Mouse (Mus musculus) layer of hippocampus, postnatal 25 days (tissue): ENCODE measurements around the gene Tcea2. TPM values are rescaled to one million over a fixed set of nuclear protein-coding genes. Genes with fewer than 3 reads are reported as not detected.

Experiments
- DNase-seq, 2 experiments: peaks; one replicate each; pipeline ENCODE4 v3.0.0; 2022; ENCODE audit warnings: mixed read lengths in 2 of 2, low spot score in 1 of 2; ENCODE audit errors: extremely low spot score in 1 of 2
- total RNA-seq, 2 experiments: library from RNA; stranded (reverse); gene quantifications; 2 replicates each; pipeline ENCODE4 v1.2.3; 2021

The Tcea2 gene
- total RNA-seq = 10 to 100 TPM; 53.7 to 65.7 TPM

DNA sequence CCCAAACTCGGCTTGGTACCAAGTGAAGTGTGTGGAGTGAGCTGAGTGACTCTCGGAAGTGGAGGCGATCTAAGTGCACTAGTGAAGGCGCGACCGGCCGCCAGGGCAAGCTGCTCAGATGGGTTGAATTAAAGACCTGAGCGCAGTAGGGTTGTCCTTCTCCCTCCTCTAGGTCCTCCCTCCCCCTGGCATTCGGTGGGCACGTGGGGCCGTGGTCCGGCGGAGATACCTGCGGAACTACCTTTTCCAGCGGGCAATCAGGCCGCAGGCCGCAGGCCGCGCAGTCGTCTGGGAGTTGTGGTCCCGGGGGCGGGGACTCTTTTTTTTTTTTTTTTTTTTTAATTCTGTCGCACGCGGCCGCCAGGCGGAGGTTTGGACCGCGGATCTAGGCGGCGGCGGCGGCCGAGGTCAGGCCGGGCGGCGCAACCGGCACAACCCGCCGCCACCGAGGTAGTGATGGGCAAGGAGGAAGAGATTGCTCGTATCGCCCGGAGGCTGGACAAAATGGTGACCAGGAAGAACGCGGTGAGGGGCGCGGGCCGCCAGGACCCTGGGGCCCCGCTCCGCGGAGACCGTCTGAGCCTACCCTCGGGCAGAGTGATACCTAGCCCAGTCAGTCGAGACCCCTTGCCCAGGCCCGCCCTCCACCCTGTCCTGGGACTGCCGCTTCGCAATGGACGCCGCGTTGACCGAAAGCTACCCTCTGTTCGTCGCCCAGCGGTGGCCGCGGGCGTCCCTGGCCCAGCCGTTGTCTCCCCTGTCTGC is at the start of gene Tcea2:
TSS of gene Tcea2 (plus strand) at position 360 of the 765 bp plus-strand sequence.
- DNase-seq = peak; percentile 63

DNA sequence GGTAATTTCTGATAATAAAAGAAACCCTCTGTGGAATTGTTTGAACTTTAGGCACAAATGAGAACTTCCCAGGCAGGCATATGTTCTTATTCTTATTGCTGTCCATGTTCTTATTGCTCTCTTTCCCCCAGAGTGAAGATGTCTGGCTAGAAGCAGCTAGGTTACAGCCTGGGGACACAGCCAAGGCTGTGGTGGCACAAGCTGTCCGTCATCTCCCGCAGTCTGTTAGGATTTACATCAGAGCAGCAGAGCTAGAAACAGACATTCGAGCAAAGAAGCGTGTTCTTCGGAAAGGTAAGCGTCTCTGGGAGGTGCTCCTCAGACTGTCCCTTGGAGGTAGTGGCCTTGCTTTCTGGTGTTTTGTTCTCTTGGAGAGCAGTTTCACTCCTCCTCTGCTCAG is 47.5 kb upstream of the Tcea2 start:
- no peak for DNase-seq

DNA sequence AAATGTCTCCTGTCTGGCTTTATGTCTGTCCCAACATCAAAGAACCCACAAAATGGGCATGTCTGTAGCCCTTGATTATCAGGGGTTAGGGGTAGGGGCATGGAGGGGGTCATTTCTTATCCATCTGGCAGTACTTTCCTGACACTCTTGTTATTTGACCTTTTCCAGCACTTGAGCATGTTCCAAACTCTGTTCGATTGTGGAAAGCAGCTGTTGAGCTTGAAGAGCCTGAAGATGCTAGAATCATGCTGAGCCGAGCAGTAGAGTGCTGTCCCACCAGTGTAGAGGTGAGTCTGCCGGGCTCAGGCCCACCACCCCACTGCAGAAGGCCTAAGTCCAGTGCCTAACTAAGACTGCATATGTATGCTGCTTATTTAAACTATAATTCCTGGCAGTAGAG is 44.2 kb upstream of the Tcea2 start:
- DNase-seq = no peak

DNA sequence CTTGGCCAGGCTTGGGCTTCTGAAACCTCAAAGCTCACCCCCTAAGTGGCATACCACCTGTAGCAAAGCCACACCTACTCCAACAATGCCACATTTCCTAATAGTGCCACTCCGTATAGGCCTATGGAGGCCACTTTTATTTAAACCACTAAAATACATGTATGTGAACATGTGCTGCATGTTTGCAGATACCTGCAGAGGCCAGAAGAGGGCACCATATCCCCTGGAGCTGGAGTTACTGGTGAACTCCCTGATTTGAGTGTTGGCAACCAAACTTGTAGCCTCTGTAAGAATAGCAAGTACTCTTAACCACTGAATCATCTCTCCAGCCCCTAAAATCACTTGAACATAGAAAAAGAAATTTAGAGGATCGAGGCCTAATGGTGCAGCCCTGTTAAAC is 35.7 kb upstream of the Tcea2 start:
- DNase-seq = no peak

DNA sequence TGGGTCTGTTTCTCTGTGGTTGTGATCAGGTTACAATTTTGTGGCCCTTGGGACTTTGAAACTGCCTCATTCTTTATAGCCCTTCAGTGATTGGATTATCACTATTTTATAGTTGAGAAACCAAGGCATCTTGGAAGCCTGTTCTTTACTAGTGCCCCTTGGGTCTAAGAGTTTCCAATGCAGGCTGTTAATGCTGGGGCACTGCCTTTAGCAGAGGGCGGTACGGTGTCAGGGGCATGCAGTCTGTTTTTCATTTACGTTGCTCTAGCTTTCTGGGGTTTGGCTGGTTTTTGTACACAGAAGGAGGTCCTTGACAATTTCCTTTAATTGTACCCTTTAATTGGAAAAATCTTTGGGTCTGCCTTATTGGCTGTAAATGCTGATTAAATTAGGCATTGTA is 34.4 kb upstream of the Tcea2 start:
- no peak for DNase-seq

DNA sequence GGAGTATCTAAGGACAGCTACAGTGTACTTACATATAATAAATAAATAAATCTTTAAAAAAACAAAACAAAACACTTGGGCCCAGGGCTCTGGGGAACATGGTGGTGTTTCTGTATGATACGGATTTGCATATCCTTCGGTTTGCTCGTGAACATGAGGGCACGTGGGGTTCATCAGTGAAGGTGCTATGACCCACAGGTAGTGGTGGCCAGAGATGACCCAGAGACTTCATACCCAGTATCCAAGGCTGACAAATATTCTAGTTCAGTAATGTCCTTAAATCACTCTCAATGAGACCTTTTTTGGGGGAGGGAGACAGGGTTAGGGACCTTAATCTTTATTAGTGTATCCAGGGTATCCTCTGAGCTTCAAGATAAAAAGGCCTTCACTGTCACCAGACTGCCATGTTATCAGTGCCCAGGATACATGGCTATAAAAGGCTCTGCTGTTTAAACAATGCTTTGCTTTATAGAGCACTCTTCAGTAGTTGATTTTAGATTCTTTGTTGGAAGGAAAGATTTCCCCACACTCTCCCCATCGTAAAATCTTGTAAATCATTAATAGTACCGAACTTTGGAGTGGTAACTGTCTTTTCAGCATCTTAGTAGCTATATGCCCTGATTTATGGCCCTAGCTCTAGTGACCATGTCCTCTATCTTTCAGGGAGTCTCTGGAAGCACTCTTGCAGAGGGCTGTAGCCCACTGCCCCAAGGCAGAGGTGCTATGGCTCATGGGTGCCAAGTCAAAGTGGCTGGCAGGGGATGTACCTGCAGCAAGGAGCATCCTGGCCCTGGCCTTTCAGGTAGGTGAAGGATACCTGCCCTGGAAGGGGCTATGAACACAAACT is 33.3 kb upstream of the Tcea2 start:
- DNase-seq = no peak

DNA sequence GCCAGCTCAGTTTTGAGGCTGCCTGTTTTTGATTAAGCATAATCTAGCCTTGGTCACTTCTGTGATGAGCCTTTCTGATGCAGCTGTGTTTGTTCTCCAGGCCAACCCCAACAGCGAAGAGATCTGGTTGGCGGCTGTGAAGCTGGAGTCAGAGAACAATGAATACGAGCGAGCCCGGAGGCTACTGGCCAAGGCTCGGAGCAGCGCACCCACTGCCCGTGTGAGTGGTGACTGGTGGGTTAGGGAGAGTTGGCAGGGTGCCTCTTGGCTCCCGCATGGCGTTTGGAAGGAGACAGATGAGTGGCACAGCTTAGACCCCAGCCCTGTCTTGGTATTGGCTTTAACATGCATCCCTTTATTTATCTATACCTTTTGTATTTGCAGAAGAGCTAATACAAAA is 31.2 kb upstream of the Tcea2 start:
- no peak for DNase-seq

DNA sequence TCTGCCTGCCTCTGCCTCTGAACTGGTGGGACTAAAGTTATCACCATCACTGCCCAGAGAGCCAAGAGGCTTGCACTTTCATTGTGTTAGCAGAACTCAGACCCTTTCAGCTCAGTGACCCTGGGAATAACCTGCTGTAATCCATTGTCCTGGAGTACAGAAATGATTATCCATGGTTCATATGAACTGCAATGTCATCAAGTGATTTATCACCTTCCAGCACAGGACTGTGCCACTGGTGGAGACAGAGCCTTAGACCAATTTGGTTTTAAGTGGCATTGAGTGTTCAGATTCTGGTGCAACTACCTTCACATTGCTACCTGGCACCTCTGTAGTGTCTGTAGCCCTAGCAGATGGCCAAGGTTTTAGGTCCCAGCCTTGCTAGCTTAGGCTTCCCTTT is 27.0 kb upstream of the Tcea2 start:
- DNase-seq = no peak

DNA sequence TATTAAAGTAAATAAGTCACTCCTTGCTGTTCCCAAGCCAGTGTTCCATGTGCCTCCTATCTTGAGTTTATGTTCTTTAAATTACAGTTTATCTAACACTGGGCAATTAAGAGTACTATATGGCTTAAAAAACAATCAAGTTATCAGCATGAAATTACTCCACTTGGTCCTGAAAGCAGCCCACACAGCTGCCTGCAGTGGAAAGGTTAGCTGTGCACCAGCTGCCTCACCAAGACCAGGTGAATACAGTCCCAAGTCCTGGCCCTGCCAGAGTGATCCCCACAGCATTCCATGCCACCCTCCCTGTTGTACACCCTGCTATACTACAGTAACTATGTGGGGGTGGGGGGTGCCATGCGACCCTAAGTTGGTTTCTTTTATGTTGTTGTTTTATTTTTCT is 26.6 kb upstream of the Tcea2 start:
- DNase-seq = no peak

DNA sequence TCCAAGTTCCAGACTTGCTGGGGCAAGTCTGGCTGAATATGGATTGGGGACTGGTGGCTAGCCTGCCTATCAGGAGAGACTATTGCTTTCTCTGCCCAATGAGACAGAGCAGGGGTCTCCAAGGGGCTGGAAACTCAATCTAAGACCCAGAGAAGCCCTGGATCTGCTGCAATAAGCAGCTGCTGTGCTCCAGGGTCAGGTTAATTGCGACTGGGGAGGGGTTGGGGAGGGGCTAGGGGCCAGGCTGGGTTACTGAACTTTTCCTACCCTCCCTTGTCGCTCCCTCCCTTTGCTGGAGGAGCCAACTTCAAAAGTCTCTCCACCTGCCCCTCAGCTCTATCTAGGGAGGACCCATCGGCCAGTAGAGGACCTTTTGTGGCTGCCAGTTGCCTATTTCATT is 23.4 kb upstream of the Tcea2 start, which contains the start of gene Gm29797:
TSS of gene Gm29797 (plus strand) at position 301 of the 400 bp plus-strand sequence.
- DNase-seq = no peak

DNA sequence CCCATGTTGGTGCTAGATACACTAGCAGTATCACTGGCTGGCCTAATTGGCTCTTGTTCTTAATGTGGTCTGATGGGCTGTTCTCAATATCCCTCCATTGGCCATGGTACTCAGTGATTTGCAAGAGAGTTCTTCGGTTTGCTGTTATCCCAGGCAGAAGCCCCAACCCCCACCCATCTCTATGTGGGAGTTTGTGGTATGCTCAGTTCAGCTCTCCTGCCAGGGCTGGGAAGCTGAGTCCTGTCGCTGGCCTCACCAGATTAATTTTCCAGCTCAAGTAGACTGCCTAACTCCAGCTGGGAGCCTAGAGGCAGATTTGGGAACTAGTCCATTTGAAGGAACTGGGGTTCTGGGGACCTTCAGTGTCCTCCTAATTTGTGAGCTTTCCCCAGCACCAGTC is 22.7 kb upstream of the Tcea2 start:
- no peak for DNase-seq

DNA sequence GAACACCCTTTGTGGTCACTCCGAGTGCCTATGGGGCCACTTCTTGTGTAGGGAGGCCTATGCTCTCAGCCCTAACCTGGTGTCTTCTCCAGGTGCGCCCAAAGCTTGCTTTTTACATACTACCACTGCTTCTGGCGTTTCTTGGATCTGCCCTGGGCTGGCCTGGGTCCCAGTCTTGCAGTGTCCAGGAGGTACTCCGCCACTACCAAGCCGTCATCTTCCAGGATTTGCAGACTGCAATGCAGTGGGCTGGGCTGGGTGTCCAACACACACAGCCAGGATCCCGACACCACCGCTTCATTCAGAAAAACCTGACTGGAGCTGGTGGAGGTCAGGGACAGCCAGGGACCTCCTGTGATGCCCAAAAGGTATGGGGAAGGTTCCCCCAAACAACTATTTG is 21.6 kb upstream of the Tcea2 start:
- no peak for DNase-seq

DNA sequence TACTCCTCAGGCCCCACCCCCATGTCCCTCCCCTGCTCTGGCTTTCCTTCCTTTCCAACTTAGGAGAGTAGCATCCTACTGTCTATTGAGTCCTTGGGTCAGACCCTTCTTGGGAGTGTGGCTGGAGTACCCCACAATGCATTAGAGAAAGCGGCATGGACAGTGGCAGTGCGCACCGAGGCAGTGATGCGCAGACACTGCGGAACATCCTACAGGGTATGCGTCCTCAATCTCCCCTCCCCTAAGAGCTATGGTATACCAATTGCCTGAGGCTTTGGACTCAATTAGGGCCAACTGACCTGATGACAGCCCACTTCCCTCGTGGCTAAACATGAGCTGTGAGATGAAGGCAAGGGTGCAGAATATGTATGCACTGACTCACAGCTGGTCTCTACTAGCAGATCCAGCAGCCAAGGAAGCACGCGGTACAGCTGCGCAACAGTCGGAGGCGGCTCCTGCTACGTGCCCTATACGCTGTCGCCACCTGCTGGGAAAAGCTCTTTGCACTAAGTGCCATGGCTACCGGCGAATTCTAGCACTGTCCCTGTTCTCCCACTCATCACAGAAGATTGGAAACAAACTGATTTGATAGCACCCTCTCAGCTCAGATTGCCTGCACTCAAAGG is 21.1 kb upstream of the Tcea2 start:
- peak; percentile 55 for DNase-seq

DNA sequence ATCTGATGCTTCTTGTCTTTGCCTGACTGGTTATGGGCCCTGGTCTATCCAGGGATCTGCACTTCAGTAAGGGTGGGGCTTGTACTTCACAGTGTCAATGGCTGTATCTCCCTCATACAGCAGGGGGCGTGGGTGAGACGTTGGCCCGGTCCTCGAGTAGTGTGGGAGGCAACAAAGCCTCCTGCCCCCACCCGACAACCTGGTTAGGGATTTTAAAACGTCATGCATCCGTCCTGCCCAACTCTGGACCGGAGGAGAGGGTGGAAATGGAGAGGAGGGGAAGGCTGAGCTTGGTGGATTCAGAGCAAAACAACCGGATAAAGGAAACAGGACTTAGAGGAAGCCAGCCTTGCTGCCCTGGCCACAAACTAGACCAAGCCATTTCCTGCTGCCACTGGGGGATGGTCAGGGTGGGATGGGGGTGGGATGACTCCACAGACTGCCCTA is 20.5 kb upstream of the Tcea2 start:
- peak; percentile 75 to 84 for DNase-seq

DNA sequence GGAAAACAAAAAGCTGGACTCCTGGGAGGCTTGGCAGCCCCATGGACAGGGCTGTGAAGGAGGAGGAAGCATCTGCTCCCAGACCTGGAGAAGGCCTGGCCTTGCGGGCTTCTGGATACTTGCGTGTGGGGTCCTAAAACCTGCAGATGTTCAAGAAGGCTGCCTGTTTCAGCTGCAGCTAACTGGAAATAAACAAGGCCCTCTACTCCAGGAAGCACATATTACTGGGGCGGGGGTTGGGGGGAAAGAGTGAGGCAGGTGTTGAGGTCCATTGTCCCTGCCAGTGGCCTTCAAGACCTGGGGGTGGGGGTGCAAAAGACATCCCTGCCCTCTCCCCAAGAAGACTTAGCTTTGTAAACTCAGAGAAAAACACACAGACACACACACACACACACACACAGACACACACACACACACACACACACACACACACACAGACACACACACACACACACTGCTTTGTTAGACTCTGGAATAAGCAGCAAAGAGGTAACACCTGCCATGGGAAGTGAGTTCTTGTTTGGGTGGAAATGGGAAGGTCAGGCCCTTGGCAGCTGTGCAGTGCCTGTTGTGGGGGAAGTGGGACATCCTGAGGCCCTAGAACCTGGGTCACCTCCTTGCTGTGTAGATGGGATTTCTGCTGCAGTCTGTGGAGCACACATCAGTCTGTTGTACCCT is 17.4 kb upstream of the Tcea2 start:
- no peak for DNase-seq

DNA sequence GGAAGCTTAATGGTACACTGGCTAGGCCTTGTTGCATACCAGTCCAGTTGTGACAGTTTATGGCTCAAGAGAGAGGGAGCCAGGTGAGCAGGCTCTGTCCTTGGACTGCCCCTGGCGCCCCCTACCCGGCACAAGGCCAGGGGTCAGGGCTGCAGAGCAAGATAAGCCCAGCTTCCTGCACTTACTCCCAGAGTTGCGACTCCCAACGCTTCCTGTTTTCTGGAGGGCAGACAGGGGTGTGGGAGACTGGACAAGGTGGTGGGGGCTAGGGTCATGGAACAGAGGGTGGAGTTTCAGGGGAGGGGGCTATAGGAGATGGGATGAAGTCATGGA is 16.8 kb upstream of the Tcea2 start:
- DNase-seq = no peak

DNA sequence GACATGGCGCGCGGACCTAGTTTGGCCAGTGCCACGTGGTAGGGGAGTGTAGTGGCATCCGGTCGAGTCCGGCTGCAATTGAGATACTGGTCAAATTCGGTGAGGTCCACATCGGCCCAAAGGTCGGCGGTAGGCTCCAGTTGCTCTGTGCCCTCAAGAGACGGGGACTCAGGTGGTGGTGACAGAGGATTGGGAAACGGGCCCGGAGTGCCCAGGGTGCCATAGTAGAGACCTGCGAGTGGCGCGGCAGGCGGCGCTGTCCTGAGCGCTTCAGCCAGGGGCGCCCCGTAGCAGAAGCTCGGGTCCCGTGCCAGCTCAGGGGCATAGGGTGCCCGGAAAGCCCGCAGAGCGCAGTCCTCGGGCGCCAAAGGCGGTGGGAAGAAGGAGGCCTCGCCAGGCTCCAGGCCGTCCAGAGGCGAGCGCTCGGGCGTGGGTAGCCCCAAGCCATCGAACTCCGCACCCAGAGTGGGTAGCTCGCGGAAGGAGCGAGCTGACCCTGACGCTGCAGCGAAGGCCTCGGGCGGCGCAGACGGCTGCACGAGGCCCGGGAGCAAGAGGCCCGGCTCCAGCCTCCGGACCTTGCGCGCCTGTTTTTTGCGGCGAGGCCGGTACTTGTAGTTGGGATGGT is 9.7 kb upstream of the Tcea2 start:
- DNase-seq = no peak

DNA sequence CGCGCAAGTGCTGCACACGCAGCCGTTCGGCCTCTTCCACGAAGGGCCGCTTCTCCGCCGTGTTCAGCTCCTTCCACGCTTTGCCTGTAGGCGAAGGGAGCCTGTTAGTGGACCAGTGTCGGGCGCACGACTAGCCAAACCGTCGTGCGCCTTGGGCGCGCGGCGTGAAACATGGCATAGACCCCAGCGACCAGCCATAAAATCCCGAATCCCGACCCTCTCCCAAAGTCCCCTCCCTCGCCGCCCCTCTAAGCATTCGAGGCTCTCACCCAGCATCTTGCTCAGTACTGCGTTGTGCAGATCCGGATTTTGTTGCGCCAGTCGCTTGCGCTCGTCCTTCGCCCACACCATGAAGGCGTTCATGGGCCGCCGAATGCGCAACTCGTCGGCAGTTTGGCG is 9.2 kb upstream of the Tcea2 start:
- no peak for DNase-seq

DNA sequence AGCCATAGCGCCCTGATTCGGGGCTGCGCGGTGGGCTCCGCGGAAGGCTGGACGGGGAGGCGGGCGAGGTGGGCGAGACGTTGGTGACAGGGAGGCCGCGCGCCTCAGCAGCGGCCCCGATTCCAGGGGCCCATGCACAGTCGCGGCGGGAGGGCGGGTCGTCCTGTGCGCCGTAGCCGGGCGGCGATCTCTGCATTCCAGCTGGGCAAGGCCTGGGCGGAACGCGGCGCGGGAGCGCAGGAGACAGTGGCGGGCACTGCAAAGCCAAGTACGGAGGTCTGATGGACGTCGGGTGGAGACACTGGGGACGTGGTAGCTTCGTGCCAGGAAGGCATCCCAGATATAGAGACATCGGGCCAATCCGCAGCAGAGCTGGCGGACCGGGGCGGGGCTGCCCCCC is 8.8 kb upstream of the Tcea2 start, which contains the start of gene Sox18:
TSS of gene Sox18 (minus strand) at position 315 of the 400 bp plus-strand sequence.
- no peak for DNase-seq

DNA sequence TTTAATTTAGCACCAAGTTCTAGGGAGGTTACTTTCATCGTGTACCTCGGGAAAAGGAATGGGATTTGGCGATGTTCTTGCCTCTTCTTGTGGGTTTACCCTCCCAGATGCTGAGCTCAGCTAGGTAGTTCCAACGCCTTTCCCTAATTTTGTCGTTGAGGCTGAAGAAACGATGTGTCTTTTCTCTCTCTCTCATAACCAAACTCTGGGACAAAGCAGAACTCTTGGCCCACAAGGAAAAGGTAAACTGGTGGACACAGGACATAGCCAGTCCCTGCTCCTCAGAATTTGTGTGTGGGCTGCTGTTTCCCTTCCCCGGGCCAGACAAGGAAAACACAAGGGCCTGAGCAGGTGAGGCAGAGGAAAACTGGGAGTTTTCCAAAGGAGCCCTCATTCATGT is 8.1 kb upstream of the Tcea2 start:
- DNase-seq = no peak
